Mouse (Mus musculus) kidney, adult 2 months (tissue): ENCODE measurements at regions not wholly inside any gene's neighbourhood (a gene's known extent, or its start where the extent isn't known, plus 50 kb on each side); places are given as distances from the start of the nearest gene placed in this dataset.

Experiments
- CTCF ChIP-seq: fragments of 200-500 bp; conservative IDR thresholded peaks from 2 replicates; pipeline ENCODE4 v1.5.1; 2011; ENCODE audit warnings: low read depth, mild to moderate bottlenecking, control low read depth, low read length, moderate library complexity, mixed read lengths; ENCODE audit not compliant: insufficient read depth, insufficient read length
- POLR2A ChIP-seq: fragments of 200-500 bp; IDR thresholded peaks from one replicate; pipeline ENCODE4 v1.6.1; 2011; ENCODE audit warnings: low read depth, low read length, control low read depth

DNA sequence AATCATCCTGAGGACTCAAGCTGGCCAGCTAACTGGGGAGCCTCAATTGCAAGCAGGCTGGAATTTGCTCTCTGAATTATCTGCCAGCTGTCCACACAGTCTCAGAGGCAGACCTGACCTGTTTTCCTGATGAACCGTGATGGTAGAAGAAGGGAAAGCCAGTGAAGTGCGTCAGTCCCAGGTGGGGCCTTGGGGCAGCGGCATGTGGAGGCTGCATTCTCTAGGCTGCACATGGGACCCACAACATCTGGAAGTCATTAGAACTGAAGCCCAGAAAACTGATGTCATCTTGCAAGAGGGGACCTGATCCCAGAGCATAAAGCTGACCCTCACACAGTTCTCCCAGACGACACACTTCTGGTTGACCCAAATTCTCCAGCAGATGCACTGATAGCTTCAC is 84.6 kb upstream of the Dusp10 start:
- TF ChIP-seq CTCF (no peak), POLR2A (no peak)
